Mouse (Mus musculus): ENCODE measurements around the gene Iqschfp.
A peak's percentile ranks its signal among the peaks of the same experiment; 100 is the strongest.

Gene Iqschfp

DNA sequence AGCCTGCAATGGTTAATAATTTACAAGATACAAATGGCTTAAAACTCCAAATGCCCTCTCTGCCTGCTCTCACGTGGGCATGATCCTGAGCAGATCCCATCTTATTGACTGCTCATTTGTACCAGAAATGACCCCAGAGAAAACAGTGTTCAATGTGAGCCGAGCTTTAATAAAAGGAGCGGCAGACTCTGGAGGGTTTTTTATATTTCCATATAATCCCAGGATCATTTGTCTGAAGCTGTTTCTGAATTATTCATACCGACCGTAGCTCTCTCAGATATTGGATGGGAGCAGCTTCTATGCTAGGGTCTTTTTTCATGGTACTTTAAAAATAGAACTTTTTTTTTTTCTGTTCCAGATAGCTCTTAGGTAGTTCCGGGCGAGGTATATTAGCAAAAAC, 67.6 kb downstream of the Iqschfp start:
- no peak for DNase-seq

DNA sequence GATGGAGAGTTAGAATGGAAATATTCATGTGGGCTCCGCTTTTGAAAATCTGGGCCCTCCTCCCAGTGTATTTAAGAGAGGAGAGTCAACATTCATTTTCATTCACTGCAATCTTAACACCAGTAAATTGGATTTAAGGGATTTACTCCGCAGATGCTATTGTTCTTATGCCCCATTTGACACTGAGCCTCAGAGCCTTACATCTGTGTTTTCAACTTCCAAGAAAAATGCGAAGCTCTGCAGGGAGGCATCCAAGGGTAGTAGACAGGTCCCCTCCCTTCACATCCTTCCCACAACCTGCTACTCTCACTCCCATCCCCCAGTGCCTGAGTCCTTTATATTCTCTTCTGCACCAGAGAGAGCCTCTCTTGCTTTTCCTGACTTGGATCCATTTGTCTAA, 68.1 kb downstream of the Iqschfp start:
- DNase-seq: no peak

DNA sequence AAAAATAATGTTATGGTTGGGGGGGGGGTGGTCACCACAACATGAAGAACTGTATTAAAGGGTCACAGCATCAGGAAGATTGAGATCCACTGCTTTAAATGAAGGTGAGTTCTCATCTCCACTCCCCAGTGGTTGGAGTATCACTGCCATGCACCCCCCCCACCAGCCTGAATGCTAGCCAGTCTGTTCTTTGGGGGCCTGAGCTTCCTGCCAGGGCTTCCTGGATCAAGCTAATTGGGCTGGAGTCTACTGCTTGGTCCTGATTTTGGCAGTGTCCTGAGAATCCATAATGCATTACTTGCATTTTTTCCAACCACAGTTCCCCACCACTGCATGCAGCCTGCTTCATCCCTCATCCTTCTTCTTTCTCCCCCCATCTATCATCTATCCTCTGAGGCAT, 68.7 kb downstream of the Iqschfp start:
- no peak for DNase-seq

GRCm38 (mm10) chr3:67961934-67962639, 70.1 kb downstream of the Iqschfp start:
- DNase-seq: no peak

DNA sequence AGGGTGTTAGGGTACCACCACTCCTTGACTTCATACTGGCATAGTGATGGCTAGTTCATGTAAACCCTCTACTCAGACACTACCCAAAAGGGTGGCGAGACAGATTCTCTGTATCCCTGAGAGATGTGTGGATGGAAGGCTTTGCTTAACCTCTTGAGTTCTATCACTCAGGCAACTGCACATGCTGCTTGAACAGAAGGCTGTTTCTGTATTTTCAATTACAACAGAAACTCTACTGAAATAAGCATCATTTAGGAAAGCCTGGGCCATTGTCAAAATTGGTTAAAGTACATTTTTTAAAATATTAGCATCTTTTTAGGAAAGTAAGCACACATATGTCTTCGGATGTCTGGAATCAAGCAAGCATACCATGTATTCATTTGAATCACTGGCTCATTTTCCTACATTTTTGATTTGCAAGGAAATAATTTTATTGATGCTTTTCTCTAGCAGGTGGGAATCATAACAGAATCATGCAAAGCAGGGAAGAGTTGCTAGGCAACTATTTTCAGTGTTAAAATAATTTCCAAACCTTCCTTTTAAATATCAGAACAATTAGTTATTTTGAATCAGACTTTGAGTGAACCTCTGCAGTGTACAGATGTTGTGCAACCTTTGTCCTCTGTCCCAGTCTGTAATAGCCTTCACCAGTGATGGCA, 82.4 kb downstream of the Iqschfp start:
- DNase-seq: no peak

DNA sequence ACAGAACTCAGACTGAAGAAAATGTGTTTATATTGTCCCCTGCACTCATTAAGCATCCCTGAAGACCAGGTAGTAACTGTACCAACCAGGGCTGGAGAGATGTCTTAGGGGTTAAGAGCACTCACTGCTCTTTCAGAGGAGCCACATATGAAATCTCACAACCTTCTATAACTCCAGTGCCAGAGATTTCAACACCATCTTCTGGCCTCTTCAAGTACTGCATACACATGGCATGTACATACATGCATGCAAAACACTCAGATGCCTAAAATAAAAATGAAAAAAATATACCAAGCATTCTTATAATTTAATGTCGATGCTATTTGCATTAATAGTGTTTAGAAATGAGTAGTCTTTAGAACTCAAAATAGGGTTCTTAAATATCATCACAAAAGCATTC, 88.0 kb downstream of the Iqschfp start:
- DNase-seq: no peak

DNA sequence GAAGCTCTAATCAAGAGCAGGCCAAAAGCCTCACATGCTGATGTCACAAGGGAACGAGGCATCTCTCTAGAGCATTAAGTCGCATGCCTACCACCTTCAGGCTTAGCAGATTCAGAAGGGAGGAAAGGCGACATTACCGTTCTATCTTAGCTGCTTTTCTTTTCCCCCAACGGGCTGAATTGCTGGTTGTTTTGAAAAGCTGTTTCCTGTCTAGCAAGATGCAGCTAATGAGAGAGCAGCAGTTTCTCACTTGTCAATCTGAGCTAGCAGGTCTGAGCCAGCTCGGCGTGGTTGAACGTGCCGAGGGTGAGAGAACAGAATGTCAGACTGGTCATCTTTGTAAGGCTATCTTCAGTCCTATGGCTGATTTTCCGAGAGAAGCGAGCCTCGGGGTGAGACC, 91.3 kb downstream of the Iqschfp start:
- DNase-seq: no peak

GRCm38 (mm10) chr3:68002415-68002814, 110.4 kb downstream of the Iqschfp start:
- no peak for DNase-seq

DNA sequence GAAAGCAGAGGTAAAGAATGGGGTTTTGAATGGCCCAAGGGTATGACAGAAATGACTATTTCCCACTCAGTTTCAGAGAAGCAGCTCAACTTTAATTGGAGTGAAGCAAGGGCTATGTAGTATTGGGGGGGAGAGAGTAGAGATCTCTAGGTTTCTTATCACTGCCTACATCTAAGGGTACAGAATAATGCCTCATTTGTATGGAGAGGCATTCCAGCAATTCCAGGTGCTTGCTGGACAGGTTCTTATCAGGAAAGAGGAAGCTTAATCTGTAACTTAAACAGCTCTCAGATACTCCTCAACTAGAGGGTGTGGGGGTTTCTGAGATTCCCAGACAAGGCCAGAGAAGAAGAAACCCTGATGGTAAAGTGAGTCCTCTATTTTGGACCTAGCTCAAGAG, 120.3 kb downstream of the Iqschfp start:
- DNase-seq: no peak

- no peak for DNase-seq
Measured at GRCm38 (mm10) chr3:68015786-68016185, 123.8 kb downstream of the Iqschfp start.

- DNase-seq: no peak
Measured at GRCm38 (mm10) chr3:68019401-68019800, 127.4 kb downstream of the Iqschfp start.

GRCm38 (mm10) chr3:68036097-68036496, 144.1 kb downstream of the Iqschfp start:
- no peak for DNase-seq

- DNase-seq: no peak
Measured at GRCm38 (mm10) chr3:68042951-68043350, 150.9 kb downstream of the Iqschfp start.

DNA sequence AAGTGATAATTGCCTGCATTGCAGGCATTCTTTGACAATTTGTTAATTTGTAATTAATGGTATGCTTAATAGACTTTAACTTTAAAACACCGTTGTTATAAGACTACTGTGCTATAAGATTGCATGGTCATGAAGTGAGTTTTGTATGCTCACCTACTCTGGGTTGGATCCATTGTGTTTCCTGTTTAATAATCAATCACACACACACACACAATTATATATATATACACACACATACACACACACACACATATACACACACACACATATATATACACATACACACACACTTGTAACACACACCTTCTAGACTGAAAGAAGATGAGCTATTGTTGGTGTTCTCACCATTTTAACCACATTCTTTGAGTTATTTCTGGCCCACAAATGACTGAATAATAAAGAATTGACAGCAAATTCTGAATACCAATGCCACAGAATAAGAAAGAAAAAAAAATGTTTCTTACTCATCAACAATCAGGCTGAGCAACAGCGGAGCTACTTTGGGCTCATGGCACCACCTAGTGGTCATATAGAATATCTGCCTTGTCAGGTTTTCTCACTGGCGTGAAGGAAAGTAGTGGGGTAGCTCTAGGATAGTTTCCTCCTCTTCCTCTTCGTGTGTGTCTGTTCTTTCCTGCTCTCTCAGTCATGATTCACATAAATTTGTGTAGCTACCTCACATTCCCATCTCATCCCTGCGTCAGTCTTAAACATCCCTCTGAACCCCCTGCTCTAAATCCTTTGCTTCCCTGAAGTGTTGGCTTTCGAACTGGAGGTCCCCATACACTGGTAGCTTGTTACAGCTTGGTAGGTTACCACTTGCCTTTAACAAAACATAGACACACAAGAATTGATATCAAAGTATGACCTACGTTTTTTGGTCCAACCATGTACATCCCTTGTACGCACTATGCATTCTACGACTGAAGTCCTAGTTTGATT, 153.7 kb downstream of the Iqschfp start:
- DNase-seq: peak; percentile 20 to 40

DNA sequence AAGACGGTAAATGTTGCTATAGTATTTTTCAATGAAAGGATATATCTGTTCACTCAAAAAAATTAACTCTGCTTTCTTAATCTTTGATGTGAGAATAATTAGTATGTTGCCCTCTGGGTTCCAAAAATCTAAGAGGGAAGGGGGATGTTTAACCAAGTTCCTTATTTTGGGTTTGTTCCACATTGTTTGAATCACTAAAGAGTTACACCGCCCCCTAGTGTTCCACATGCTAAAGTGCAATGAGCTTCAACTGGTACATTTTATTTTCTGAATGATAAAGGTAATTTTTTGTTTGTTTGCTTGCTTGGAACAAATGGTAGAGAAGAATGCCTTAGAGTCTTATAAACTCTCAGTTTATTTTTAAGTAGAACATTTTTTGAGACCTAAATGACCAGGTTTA, 161.5 kb downstream of the Iqschfp start:
- DNase-seq: peak; percentile 35 to 47

DNA sequence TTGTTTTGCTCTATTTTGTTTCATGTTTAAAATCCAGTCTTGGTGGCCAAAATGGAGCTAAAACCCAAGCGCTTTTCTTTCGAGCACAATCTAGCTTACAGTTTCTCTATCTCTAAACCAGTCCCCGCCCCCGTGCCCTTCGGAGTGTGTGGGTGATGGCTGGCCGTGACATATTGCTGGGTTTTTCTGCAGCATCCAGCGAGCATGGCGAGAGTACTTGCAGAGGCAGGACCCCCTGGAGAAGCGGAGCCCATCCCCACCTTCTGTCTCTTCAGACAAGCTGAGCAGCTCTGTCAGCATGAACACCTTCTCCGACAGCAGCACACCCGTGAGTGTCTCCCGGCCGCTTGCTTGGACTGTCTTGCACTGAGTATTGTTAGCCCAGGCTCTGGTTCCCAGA, 163.0 kb downstream of the Iqschfp start:
- no peak for DNase-seq

DNA sequence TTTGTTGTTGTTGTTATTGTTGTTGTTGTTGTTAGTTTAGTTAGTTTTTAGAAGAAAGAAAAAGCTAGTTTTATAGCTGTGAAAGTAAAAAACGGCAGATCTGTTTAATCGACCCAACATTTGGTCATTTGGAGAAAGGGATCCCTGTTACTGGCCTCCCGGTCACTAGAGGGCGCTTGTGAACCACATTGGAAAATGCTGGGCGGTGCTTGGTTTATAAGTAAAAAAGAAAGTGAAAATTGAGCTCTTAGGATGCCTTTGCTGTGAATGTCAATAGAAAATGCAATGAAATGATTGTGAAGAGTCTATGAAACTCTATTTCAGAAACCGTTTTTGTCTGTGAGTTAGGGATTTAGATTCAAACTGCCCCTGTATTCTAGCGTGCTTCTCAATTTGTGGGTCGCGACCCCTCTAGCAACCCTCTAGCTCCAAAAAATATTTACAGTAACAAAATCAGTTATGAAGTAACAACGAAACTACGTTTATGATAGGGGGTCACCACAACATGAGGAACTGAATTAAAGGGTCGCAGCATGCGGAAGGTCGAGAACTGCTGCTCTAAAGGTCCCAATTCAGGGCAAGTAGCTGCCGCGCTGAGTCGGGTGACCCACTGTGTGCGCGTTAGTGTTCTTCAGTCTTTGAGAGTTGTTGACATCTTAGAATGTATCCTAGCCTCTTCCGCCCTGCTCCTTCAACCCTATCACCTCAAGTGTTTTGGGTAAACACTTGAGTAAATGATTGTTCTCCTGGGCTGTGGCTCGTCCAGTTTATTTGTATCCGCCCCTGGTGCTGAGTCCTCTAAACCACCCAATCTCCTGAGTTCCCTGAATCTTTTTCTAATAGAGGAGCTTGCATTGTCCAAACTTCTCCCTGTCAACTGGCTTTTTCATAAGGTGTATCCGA, 164.6 kb downstream of the Iqschfp start:
- peak; percentile 72 to 76 for DNase-seq

GRCm38 (mm10) chr3:68059162-68059800, 167.2 kb downstream of the Iqschfp start:
- peak; percentile 2 to 4 for DNase-seq

DNA sequence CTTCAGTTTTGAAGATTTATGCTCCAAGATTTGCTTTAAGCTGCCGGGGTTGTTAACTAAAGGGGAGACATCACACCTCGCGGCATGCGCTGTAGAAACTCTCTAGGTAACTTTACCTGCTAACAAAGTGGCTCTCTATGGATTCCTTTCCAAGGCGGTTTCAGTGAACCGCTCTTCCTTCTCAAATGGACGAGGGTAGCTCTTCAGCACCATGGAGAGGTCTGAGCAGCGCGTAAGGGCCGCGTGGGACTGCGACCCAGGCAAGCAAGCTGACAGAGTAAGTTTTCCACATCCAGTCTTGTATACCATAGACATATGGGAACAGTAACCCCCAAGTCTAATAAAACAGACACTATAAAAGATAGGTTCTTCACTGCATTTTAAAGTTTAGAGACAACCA, 172.7 kb downstream of the Iqschfp start, which contains the start of gene Schip1:
TSS of gene Schip1 (plus strand) at position 72 of the 400 bp plus-strand sequence.
- no peak for DNase-seq

GRCm38 (mm10) chr3:68071395-68072386, 179.7 kb downstream of the Iqschfp start:
- no peak for DNase-seq

DNA sequence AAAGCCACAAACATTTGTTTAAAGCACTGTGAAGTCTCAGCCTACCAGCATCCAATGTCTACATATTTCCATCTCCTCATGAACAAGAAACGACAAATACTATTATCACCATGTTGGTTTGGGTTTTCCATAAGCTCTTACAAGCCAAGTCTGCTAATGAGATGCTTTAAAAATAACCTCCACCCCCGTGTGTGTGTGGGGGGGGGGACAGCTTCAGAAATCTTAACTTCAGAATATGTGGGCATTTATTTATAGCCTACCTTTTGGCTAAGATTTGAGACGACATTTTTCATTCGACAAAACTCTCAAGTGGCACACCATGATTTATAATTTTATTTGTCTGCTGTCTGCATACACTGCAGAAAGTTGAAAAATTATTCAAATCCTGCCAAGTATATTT, 185.4 kb downstream of the Iqschfp start:
- DNase-seq: no peak
